Mouse (Mus musculus) fat pad, adult 2 months (tissue): ENCODE measurements around the gene Cyb5r1.

ENCODE experiments used
- DNase-seq: peaks from one replicate; pipeline ENCODE4 v3.0.0-alpha.2; 2011; ENCODE audit warnings: low read depth, low spot score; ENCODE audit errors: extremely low read depth

Cyb5r1 gene

DNA sequence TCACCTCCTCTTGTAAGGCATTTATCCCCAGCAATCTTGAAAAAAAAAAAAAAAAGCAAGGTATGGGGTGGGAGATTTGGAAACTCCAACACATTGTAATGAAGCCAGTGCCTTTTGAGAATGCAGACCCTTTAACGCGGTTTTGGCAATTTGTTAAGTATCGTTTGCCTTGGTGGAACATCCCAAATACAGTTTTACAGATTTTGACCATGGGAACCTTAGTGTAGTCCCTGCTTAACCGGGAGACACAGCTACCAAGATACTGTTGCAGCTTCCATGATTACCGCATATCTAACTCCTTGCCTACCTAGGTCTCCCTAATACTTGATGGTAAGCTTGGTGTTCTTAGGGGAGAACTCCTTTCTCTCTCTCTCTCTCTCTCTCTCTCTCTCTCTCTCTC lies 50.7 kb downstream of the Cyb5r1 start:
- DNase-seq, result no peak

DNA sequence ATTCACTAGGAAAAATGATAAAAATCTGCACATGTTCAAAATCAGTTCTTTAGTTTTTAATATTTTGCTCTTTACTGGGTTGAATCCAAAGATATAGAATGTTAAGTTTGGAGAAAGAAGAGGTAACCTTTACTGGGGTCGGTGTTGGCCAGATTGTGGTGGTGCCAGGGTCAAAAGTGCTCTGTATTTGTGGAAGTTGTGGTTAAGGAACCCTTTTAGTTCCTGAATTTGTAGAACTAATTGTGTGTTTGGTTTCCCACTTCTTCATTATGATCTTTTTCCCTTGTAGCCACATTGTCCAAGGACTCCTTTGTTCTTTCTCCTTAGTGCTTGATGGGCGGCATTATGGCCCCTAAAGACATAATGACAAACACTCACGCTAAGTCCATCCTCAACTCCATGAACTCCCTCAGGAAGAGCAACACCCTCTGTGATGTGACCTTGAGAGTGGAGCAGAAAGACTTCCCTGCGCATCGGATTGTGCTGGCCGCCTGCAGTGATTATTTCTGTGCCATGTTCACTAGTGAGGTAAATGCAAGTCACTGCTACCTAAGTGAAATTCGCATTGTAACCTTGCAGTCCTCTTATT lies 52.9 kb downstream of the Cyb5r1 start:
- no peak for DNase-seq

DNA sequence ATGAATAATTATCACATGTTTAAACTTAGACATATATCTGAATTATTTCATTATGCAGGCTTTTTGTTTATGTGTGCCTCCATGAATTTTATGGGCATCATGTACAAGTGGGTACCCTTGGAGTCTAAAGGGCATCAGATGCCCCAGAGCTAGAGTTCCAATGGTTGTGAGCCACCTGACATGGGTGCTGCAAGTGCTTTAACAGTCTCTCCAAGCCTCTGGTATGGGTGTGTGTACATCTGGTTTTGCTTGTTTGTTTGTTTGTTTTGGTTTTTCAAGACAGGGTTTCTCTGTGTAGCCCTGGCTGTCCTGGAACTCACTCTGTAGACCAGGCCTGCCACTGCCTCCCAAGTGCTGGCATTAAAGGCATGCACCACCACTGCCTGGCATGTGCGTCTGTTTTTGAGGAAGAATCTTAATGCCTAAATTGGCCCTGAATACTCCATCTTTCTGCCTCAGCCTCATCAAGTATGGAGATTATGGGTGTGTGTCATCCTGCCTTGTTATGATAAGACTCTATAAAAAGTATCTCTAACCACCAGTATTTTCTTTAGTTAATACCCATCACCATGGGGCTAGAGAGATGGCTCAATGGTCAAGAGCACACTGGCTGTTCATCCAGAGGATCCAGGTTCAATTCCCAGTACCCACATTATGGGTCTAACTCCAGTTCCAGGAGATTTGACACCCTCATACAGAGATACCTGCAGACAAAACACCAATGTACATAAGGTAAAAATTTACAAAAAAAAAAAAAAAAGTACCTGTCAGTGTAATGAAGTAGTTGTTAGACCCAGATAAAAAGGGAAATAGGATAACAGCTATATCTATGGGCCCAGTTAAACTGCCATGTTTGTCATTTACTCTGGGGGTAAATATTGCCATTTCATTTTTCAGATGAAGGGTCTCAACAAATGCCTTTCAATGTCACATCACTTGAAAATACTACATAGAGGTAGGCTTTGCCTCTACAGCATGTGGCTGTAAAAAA lies 55.2 kb downstream of the Cyb5r1 start:
- no peak for DNase-seq
